Mouse (Mus musculus) neural tube, embryonic 15.5 days (tissue): ENCODE results near the gene Celf2. TPM values are rescaled to one million over a fixed set of nuclear protein-coding genes. Genes with fewer than 3 reads are reported as not detected.

Experiments
- ATAC-seq: fragments of 200-750 bp; cut with Nextera tagmentation; 2 replicates; pipeline ENCODE4 v1.8.0; 2017; ENCODE audit warnings: mild to moderate bottlenecking, moderate TSS enrichment, moderate library complexity; ENCODE audit not compliant: low FRiP score
- H3K27ac ChIP-seq: fragments of 300-500 bp; sonication (generic); replicated peaks from 2 replicates; pipeline ENCODE4 v1.5.1; 2015; ENCODE audit warnings: mild to moderate bottlenecking, inconsistent platforms
- H3K27me3 ChIP-seq: fragments of 300-500 bp; sonication (generic); replicated peaks from 2 replicates; pipeline ENCODE4 v1.6.1; 2015; ENCODE audit warnings: inconsistent platforms
- H3K36me3 ChIP-seq: fragments of 300-500 bp; sonication (generic); 2 replicates; pipeline ENCODE4 v1.6.1; 2015; ENCODE audit warnings: inconsistent platforms
- H3K4me1 ChIP-seq: fragments of 300-500 bp; sonication (generic); 2 replicates; pipeline ENCODE4 v1.6.1; 2015; ENCODE audit warnings: inconsistent platforms
- H3K4me2 ChIP-seq: fragments of 300-500 bp; sonication (generic); 2 replicates; pipeline ENCODE4 v1.6.1; 2015; ENCODE audit warnings: inconsistent platforms, mild to moderate bottlenecking, moderate library complexity
- H3K4me3 ChIP-seq: fragments of 300-500 bp; sonication (generic); replicated peaks from 2 replicates; pipeline ENCODE4 v1.5.1; 2015; ENCODE audit warnings: mild to moderate bottlenecking, inconsistent platforms
- H3K9ac ChIP-seq: fragments of 300-500 bp; sonication (generic); replicated peaks from 2 replicates; pipeline ENCODE4 v1.6.1; 2015; ENCODE audit warnings: mild to moderate bottlenecking, inconsistent platforms
- H3K9me3 ChIP-seq: fragments of 300-500 bp; sonication (generic); replicated peaks from 2 replicates; pipeline ENCODE4 v1.6.1; 2016; ENCODE audit warnings: inconsistent platforms
- WGBS: fragments of 180-500 bp; shearing (Covaris S2); methylation state at CpG from one replicate; pipeline ENCODE4 v1.1.7; 2015; ENCODE audit warnings: mixed read lengths; 5-methylcytosine and 5-hydroxymethylcytosine counted together
- polyA plus RNA-seq: library from polyadenylated mRNA; unstranded; fragments of >200 nt; fragmentation: Nextera tagmentation; extraction: Ambion mirVana; gene quantifications from 2 replicates; pipeline ENCODE4 v1.2.1, GENCODE M21; 2015

Celf2 gene
- polyA plus RNA-seq, 1 experiment from 2014 or later: 120 TPM

GRCm38 (mm10) chr2:7259616-7260015 lies 249.7 kb downstream of the Celf2 start:
- H3K4me2 ChIP-seq: no peak overlapping the region
- ATAC-seq: no peak
- no peaks in the 10 kb centered on the region for H3K36me3 ChIP-seq
- no peaks in the 10 kb centered on the region for H3K9me3 ChIP-seq
- no peaks in the 10 kb centered on the region for H3K27me3 ChIP-seq
- no peak overlapping the region for H3K27ac ChIP-seq
- H3K4me3 ChIP-seq: no peak overlapping the region
- H3K9ac ChIP-seq: no peak overlapping the region
- WGBS: 72% methylated on average over 3 of the region's 4 CpGs
- H3K4me1 ChIP-seq: no peaks in the 10 kb centered on the region

- ATAC-seq: no peak
- no peak overlapping the region for H3K4me2 ChIP-seq
- no peaks in the 10 kb centered on the region for H3K36me3 ChIP-seq
- H3K4me3 ChIP-seq: no peak overlapping the region
- H3K4me1 ChIP-seq: no peaks in the 10 kb centered on the region
- 96% methylated on average over 1 of the region's 1 CpGs for WGBS
- no peaks in the 10 kb centered on the region for H3K27me3 ChIP-seq
- no peaks in the 10 kb centered on the region for H3K9me3 ChIP-seq
- no peak overlapping the region for H3K9ac ChIP-seq
- H3K27ac ChIP-seq: no peak overlapping the region
Observed at GRCm38 (mm10) chr2:7256023-7256422, 253.3 kb downstream of the Celf2 start.

DNA sequence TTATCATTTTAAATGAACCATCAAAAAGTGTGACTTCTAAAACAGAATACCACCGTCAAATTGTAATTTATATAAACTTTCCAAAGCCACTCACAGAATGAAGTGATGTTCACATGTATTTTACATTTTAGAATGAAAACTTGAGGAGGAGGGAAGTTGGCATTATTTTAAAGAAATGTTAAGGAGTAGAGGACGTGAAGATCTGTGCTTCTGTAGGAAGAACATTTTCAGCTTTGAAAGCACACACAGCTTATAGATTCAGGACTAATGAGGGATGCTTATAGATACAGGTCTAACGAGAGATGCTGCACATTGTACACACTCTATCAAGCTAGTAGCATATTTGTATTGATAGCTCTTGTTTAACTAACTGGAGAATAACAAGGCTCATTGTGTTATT lies 254.0 kb downstream of the Celf2 start:
- H3K9me3 ChIP-seq: no peaks in the 10 kb centered on the region
- ATAC-seq: no peak
- H3K9ac ChIP-seq: no peak overlapping the region
- H3K4me2 ChIP-seq: no peak overlapping the region
- no peak overlapping the region for H3K27ac ChIP-seq
- no peaks in the 10 kb centered on the region for H3K27me3 ChIP-seq
- no peaks in the 10 kb centered on the region for H3K36me3 ChIP-seq
- 82% methylated on average over 3 of the region's 3 CpGs for WGBS
- no peaks in the 10 kb centered on the region for H3K4me1 ChIP-seq
- no peak overlapping the region for H3K4me3 ChIP-seq

DNA sequence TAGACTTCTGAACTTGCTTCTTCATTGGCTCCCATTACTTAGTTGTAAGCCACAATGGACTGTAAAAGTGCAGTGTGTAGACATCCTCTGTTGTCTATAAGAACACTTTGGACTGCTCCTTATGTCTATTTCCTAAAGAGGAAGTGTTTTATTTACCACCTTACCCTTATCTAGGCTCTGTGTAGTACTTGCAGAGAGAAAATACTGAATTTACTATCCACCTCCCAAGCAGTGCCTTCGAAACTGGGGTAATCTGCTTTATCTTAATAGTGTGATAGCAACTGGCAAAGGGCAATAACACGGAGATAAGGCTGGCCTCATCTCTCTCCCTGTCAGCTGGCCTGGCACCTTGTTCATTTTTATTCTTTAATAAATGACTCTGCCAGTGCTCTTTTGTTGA lies 259.0 kb downstream of the Celf2 start:
- ATAC-seq: no peak
- Histone ChIP-seq H3K27me3 (no peaks in the 10 kb centered on the region), H3K4me3 (no peak overlapping the region), H3K27ac (no peak overlapping the region), H3K9ac (no peak overlapping the region), H3K4me1 (no peaks in the 10 kb centered on the region), H3K4me2 (no peak overlapping the region), H3K36me3 (no peaks in the 10 kb centered on the region), H3K9me3 (no peaks in the 10 kb centered on the region)
- WGBS: 62% methylated on average over 2 of the region's 2 CpGs

DNA sequence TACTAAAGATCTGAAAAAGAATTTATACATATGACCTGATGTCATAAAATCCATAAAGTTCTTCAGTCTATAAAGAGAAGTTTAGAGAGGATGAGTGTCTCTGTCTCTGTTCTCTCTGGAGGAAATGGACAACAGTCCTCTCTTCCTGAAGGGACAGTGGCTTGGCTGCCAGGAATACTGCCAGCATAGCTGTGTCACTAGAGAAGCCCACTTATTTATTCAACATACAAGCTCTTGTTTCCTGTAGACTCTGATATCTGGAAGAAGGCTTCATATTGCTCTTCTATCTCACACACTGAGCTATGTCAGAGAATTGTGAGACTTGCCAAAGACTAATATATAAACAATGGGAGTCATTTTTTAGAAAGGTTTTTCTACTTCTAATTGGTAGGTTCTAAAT lies 260.4 kb downstream of the Celf2 start:
- Histone ChIP-seq H3K9ac (no peak overlapping the region), H3K4me2 (no peak overlapping the region), H3K27ac (no peak overlapping the region), H3K4me1 (no peaks in the 10 kb centered on the region), H3K9me3 (no peaks in the 10 kb centered on the region), H3K4me3 (no peak overlapping the region), H3K27me3 (no peaks in the 10 kb centered on the region), H3K36me3 (no peaks in the 10 kb centered on the region)
- ATAC-seq: no peak

DNA sequence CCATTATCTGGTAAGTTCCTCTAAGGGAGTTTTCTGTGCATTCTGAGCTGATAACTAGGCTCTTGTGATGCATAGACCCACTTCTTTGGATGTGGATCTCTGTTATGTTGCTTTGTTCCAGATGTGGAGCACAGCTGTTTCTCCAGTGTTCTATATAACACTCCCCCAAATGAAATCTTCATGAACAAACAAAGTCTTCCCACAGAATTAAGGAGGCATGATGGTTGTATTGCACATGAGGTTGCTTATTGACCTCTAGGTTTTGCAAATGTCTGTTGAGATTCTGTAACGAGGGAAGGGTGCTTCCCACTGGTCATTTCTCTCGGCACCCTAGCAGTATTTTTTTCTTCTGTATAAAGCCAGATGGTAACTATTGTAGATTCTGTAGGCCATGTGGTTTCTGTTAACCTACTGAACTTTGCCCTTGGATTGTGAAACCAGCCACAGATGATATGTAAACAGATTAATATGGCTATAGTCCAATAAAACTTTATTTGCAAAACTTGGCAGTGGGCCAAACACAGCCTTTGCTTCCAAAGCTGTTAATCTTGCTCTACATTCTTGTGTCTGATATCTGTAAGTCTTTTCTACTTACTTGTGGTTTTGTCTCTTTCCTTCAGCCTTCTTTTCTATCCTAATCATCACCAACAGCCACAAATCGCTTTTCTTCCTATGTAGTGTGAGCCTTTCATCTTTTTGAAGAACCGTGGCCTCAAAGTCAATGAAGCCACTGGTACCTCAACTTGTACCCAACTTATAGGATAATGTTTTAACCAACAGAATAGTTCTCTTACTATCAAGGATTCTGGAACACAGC lies 263.2 kb downstream of the Celf2 start:
- no peaks in the 10 kb centered on the region for H3K9me3 ChIP-seq
- WGBS: 81% methylated on average over 4 of the region's 4 CpGs

DNA sequence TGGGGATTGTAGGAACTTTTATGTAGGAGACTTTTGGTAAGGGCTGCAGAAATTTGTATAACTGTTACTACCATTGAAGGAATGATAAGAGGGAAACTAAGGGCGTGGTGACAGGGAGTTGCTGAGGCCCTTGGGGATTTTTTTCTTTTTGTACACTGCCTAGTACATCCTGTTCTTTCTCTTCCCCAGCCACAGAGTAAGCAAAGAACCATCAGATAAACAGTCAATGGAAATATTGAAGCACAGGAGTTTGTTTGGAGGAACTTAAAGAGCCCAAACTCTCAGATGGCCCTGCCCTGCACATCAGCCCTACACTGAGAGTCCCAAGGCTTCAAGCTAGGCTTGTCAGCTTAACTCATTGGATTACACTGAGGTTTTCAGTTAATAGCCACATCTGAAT lies 267.2 kb downstream of the Celf2 start:
- 73% methylated on average over 1 of the region's 1 CpGs for WGBS
- no peak for ATAC-seq

More for the DNA sequence above, 263.2 kb downstream of the Celf2 start:
- H3K4me1 ChIP-seq: peaks cover 7% of the 10 kb centered on the region; the same call in 1 of the 2 replicates
- no peaks in the 10 kb centered on the region for H3K27me3 ChIP-seq
- no peaks in the 10 kb centered on the region for H3K36me3 ChIP-seq
- H3K9ac ChIP-seq: no peak overlapping the region
- no peak overlapping the region for H3K27ac ChIP-seq
- no peak overlapping the region for H3K4me3 ChIP-seq
- H3K4me2 ChIP-seq: no peak overlapping the region
- ATAC-seq: no peak

DNA sequence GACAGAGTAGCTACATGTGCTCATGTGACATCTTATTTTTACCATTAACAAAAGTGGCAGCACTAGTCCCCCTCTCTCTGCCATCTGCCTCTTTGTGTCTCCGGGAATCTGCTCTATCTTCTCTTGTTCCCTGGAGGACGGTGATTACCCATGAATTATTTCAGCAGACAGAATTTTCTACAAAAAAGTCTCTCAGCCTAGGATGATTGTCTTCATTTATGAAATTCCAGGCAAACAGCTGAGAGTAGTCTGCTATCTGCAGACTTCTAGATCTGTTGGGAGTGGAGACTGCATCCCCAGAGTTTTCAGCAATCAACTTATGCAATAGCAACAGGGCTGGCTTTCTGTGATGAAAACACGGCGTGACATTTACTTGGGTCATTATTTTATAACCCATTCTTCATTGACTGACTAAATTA lies 267.8 kb downstream of the Celf2 start:
- H3K4me2 ChIP-seq: no peak overlapping the region
- no peak overlapping the region for H3K4me3 ChIP-seq
- peaks cover 7% of the 10 kb centered on the region; the same call in 1 of the 2 replicates for H3K4me1 ChIP-seq
- 35% methylated on average over 4 of the region's 4 CpGs for WGBS
- ATAC-seq: no peak
- H3K9ac ChIP-seq: no peak overlapping the region
- no peak overlapping the region for H3K27ac ChIP-seq
- no peaks in the 10 kb centered on the region for H3K36me3 ChIP-seq
- no peaks in the 10 kb centered on the region for H3K9me3 ChIP-seq
- H3K27me3 ChIP-seq: no peaks in the 10 kb centered on the region

More for the DNA sequence above, 267.2 kb downstream of the Celf2 start:
- H3K4me3 ChIP-seq: no peak overlapping the region
- H3K36me3 ChIP-seq: no peaks in the 10 kb centered on the region
- no peak overlapping the region for H3K4me2 ChIP-seq
- no peaks in the 10 kb centered on the region for H3K27me3 ChIP-seq
- no peaks in the 10 kb centered on the region for H3K9me3 ChIP-seq
- H3K9ac ChIP-seq: no peak overlapping the region
- H3K4me1 ChIP-seq: peaks cover 7% of the 10 kb centered on the region; the same call in 1 of the 2 replicates
- no peak overlapping the region for H3K27ac ChIP-seq

GRCm38 (mm10) chr2:7237283-7237682 lies 272.1 kb downstream of the Celf2 start:
- H3K36me3 ChIP-seq: no peaks in the 10 kb centered on the region
- no peak overlapping the region for H3K4me2 ChIP-seq
- H3K9ac ChIP-seq: no peak overlapping the region
- peaks cover 7% of the 10 kb centered on the region; the same call in 1 of the 2 replicates for H3K4me1 ChIP-seq
- H3K27me3 ChIP-seq: no peaks in the 10 kb centered on the region
- no peak overlapping the region for H3K4me3 ChIP-seq
- no peak overlapping the region for H3K27ac ChIP-seq
- ATAC-seq: no peak
- 79% methylated on average over 4 of the region's 4 CpGs for WGBS
- H3K9me3 ChIP-seq: no peaks in the 10 kb centered on the region

DNA sequence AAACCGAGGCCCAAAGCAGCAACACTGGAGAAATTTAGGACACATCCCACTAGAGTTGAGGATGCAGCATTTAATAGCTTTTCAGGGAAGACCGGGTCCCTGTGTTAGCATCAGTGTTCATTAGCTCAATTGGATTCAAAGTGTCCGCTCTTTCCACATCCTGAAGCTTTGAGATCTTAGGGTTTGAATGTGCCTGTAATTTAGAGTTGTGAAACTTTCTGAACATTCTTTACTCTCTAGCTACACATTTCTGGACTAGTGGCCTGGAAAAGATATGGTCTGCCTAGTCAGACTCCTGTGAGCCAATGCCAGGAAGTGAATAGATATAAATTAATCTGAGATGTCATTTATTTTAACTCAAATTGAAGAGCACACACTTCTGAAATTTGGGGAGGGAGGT lies 272.9 kb downstream of the Celf2 start:
- ATAC-seq: no peak
- H3K27ac ChIP-seq: no peak overlapping the region
- H3K4me3 ChIP-seq: no peak overlapping the region
- no peaks in the 10 kb centered on the region for H3K36me3 ChIP-seq
- H3K4me2 ChIP-seq: no peak overlapping the region
- H3K9me3 ChIP-seq: no peaks in the 10 kb centered on the region
- WGBS: 90% methylated on average over 3 of the region's 3 CpGs
- peaks cover 2% of the 10 kb centered on the region; the same call in 1 of the 2 replicates for H3K4me1 ChIP-seq
- no peak overlapping the region for H3K9ac ChIP-seq
- H3K27me3 ChIP-seq: no peaks in the 10 kb centered on the region

DNA sequence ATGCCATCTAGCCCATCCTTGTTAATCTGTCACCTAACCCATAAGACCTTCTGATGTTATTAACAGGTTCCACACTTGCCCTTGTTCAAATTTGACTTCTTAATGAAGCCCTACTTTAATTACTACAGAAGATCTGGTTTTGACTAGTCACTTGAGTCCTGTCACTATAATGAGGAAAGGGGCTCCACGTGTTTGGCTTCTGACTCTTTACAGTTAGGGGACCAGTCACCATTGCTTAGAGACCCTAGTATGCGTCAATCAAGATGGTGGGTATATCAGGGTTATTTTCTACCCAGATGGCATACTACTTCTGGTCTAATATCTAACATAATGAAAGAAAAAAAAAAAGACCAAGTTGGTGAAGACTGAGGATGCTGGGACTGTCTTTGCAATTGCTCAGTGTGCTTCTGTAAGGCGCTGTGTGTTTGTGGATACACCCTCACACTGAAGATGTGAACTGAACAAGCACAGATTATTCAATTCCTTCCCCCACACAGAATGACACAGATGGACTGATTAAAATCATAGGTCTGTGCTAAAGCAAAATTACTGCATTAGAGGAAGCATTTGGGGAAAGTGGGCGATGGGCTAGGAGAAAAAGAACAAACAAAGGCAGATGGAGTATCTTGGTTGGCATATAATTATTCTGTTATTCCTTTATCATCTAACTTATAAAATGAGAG lies 274.2 kb downstream of the Celf2 start:
- Histone ChIP-seq H3K36me3 (no peaks in the 10 kb centered on the region), H3K27ac (no peak overlapping the region), H3K27me3 (no peaks in the 10 kb centered on the region), H3K4me2 (no peak overlapping the region), H3K9me3 (no peaks in the 10 kb centered on the region), H3K4me3 (no peak overlapping the region), H3K4me1 (no peaks in the 10 kb centered on the region), H3K9ac (no peak overlapping the region)
- 91% methylated on average over 4 of the region's 4 CpGs for WGBS
- no peak for ATAC-seq

DNA sequence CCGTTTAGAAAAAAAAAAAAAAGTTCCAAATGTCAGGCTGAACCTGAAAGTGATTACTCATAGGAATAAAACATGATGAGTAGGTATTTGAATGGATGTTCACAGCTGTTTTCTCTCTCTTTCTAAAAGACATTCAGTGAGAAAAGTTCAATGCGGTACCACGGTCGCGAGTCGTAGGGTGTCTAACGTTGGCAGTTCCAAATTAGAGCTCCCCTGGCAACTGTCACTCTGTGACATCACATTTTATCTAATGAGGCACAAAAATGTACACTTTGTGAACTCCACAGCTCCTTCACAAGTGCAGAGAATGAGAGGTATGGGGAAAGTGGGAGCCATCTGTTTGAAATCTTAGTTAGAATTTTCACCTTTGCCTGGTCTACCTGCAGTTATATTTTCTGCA lies 274.8 kb downstream of the Celf2 start:
- Histone ChIP-seq H3K36me3 (no peaks in the 10 kb centered on the region), H3K4me1 (no peaks in the 10 kb centered on the region), H3K4me2 (no peak overlapping the region), H3K27me3 (no peaks in the 10 kb centered on the region), H3K27ac (no peak overlapping the region), H3K9ac (no peak overlapping the region), H3K4me3 (no peak overlapping the region), H3K9me3 (no peaks in the 10 kb centered on the region)
- no peak for ATAC-seq
- WGBS: 89% methylated on average over 7 of the region's 7 CpGs
